Mouse (Mus musculus) embryonic facial prominence, embryonic 15.5 days (tissue): ENCODE results near the gene Gata1. TPM values are rescaled to one million over a fixed set of nuclear protein-coding genes. Genes with fewer than 3 reads are reported as not detected.

Source experiments
- ATAC-seq: fragments of 200-750 bp; cut with Nextera tagmentation; 2 replicates; pipeline ENCODE4 v1.8.0; 2017; ENCODE audit warnings: low read depth, moderate TSS enrichment; ENCODE audit not compliant: insufficient number of reproducible peaks, low FRiP score, low TSS enrichment
- H3K27ac ChIP-seq: fragments of 300-500 bp; sonication (generic); replicated peaks from 2 replicates; pipeline ENCODE4 v1.5.1; 2015; ENCODE audit warnings: mild to moderate bottlenecking, inconsistent platforms
- H3K27me3 ChIP-seq: fragments of 300-500 bp; sonication (generic); 2 replicates; pipeline ENCODE4 v1.6.1; 2015; ENCODE audit warnings: inconsistent platforms
- H3K36me3 ChIP-seq: fragments of 300-500 bp; sonication (generic); 2 replicates; pipeline ENCODE4 v1.6.1; 2015; ENCODE audit warnings: mild to moderate bottlenecking, inconsistent platforms
- H3K4me1 ChIP-seq: fragments of 300-500 bp; sonication (generic); 2 replicates; pipeline ENCODE4 v1.6.1; 2015; ENCODE audit warnings: inconsistent platforms
- H3K4me2 ChIP-seq: fragments of 300-500 bp; sonication (generic); replicated peaks from 2 replicates; pipeline ENCODE4 v1.6.1; 2015; ENCODE audit warnings: mild to moderate bottlenecking, inconsistent platforms
- H3K4me3 ChIP-seq: fragments of 300-500 bp; sonication (generic); replicated peaks from 2 replicates; pipeline ENCODE4 v1.5.1; 2015; ENCODE audit warnings: mild to moderate bottlenecking, inconsistent platforms
- H3K9ac ChIP-seq: fragments of 300-500 bp; sonication (generic); 2 replicates; pipeline ENCODE4 v1.6.1; 2015; ENCODE audit warnings: inconsistent platforms
- H3K9me3 ChIP-seq: fragments of 300-500 bp; sonication (generic); replicated peaks from 2 replicates; pipeline ENCODE4 v1.6.1; 2016; ENCODE audit warnings: inconsistent platforms
- WGBS: fragments of 180-500 bp; shearing (Covaris S2); methylation state at CpG from one replicate; pipeline ENCODE4 v1.1.7; 2015; 5-methylcytosine and 5-hydroxymethylcytosine counted together
- polyA plus RNA-seq: library from polyadenylated mRNA; unstranded; fragments of >200 nt; fragmentation: Nextera tagmentation; extraction: Ambion mirVana; gene quantifications from 2 replicates; pipeline ENCODE4 v1.2.1, GENCODE M21; 2015

Gene Gata1
- polyA plus RNA-seq, 1 experiment from 2014 or later = 1.9 TPM

DNA sequence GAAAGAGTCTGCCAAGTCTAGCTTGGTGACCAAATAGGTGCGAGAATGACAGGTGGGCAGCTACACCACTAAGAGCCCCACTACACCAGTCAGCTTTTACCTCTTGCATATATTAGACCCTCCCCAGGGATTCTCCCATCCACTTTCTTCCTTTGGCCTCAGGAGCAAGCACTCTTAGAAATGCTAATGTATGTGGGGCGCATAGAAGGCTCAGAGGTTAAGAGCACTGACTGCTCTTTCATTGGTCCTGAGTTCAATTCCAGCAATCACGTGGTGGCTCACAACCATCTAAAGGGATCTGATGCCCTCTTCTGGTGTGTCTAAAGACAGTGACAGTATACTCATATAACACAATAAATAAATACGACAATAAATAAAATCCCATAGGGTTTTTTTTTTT is 25.1 kb upstream of the Gata1 start:
- H3K4me2 ChIP-seq = no peak overlapping the region
- H3K27ac ChIP-seq = no peak overlapping the region
- no peaks in the 10 kb centered on the region for H3K4me1 ChIP-seq
- no peaks in the 10 kb centered on the region for H3K36me3 ChIP-seq
- ATAC-seq = no peak
- 65% methylated on average over 4 of the region's 4 CpGs for WGBS
- H3K27me3 ChIP-seq = no peaks in the 10 kb centered on the region
- no peak overlapping the region for H3K9ac ChIP-seq
- H3K4me3 ChIP-seq = no peak overlapping the region
- no peaks in the 10 kb centered on the region for H3K9me3 ChIP-seq

DNA sequence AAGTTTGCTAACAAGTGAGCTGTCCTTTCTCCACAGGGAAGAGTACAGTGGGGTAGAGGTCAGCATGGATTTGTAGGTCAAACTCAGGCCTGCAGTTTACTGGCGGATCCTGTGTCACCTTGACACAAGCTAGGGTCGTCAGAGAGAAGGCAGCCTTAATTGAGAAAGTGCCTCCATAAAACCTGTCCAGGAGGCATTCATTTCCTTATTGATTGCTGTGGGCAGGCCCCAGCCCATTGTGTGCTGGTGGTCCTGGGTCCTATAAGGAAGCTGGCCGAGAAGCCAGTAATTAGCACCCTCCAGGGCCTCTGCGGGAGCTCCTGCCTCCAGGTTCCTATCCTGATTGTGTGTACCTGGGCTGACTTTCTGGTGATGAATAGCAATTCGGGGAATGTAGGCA is 24.1 kb upstream of the Gata1 start:
- no peaks in the 10 kb centered on the region for H3K27me3 ChIP-seq
- H3K4me3 ChIP-seq = no peak overlapping the region
- ATAC-seq = no peak
- no peak overlapping the region for H3K4me2 ChIP-seq
- no peak overlapping the region for H3K27ac ChIP-seq
- H3K36me3 ChIP-seq = no peaks in the 10 kb centered on the region
- no peaks in the 10 kb centered on the region for H3K4me1 ChIP-seq
- WGBS = 24% methylated on average over 5 of the region's 5 CpGs
- H3K9me3 ChIP-seq = no peaks in the 10 kb centered on the region
- H3K9ac ChIP-seq = no peak overlapping the region

DNA sequence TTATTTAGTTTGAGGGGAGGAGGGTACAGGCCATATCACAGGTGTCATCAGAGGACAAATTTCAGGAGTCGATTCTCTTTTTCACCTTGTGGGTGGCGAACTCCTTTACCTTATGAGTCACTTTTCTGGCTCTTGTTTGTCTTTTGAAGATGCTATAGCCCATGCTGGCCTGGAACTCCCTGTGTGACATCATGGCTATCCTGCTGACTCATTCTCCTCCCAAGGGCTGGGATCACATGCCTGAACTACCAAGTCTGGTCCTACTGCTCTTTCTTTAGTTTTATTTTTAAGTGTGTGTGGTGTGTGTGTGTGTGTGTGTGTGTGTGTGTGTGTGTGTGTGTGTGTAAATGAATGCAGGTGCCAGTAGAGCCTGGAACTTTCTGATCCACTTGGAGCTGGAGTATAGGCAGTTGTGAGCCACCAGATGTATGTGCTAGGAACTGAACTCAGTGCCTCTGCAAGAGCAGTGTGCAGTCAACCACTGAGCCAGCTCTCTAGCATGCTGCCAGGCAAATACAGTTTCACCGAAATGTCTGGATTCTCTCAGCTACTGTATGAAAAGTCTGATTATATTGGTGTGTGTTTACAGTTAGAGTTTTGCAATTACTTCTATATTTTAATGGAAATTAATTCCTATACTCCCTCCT is 22.8 kb upstream of the Gata1 start:
- 77% methylated on average over 3 of the region's 3 CpGs for WGBS
- Histone ChIP-seq H3K9me3 (no peaks in the 10 kb centered on the region), H3K9ac (no peak overlapping the region), H3K27ac (no peak overlapping the region), H3K4me2 (no peak overlapping the region), H3K36me3 (no peaks in the 10 kb centered on the region), H3K27me3 (no peaks in the 10 kb centered on the region), H3K4me1 (no peaks in the 10 kb centered on the region), H3K4me3 (no peak overlapping the region)
- ATAC-seq = no peak

DNA sequence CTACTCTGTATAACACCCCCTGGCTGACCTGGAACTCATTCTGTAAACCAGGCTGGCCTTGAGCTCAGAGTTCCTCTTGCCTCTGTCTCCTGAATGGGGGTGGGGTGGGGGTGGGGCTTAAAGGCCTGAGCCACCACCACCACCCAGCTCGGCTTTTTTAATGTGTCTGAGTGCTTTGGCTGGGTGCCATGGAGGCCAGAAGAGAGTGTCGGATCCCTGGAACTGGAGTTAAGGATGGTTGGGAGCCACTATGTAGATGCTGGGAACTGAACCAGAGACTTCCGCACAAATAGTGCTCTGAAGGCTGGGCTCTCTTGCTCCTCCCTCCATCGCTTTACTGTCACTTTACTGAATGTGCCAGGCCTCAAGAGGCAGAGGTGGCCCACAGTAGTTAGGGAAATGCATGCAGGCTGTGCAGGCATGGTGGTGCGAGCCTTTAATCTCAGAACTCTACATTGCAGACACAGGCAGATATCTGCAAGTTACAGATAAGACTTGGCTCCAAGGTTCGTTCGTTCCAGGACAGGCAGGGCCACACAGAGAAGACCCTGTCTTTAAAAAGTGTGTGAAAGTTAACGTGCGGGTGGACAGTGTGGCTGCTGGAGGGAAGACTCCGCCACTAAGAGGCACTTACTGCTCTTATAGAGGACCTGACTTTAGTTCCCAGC is 15.3 kb upstream of the Gata1 start:
- ATAC-seq = no peak
- H3K9me3 ChIP-seq = no peaks in the 10 kb centered on the region
- H3K4me3 ChIP-seq = no peak overlapping the region
- no peak overlapping the region for H3K9ac ChIP-seq
- 71% methylated on average over 10 of the region's 10 CpGs for WGBS
- no peaks in the 10 kb centered on the region for H3K27me3 ChIP-seq
- no peak overlapping the region for H3K27ac ChIP-seq
- H3K36me3 ChIP-seq = no peaks in the 10 kb centered on the region
- no peaks in the 10 kb centered on the region for H3K4me1 ChIP-seq
- no peak overlapping the region for H3K4me2 ChIP-seq

DNA sequence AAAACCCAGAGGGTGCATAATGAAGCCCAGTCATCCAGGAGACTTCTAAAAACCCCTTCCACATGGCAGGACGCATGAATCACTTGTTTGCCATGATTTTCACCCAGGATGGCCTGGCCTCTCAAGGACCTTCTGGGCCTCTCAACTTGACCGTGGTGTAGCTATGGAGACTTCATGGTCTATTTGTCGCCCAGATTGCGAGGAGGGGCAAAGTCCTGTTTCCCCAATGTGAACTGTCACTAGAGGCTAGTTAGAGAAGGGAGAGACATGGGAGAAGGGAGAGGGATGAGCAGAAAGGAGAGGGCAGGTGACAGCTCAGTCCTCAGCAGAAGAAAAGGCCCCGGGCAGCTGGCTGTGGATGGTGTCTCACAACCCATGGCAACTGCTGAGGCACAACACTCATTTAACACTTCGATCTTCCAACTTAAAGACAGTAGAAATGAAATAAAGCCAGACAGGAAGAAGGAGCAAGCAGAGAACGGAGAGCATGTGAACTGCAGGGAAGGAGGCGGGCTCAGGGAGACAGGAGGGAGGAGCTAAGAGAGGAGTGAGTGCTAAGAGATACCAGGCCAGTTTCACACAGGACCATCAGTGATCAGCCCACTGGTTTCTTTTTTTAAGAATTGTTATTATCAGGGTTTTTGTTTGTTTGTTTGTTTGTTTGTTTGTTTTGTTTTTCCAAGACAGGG is 14.7 kb upstream of the Gata1 start:
- no peaks in the 10 kb centered on the region for H3K36me3 ChIP-seq
- H3K4me2 ChIP-seq = no peak overlapping the region
- no peak overlapping the region for H3K4me3 ChIP-seq
- 61% methylated on average over 8 of the region's 8 CpGs for WGBS
- no peak overlapping the region for H3K9ac ChIP-seq
- no peak for ATAC-seq
- no peaks in the 10 kb centered on the region for H3K27me3 ChIP-seq
- H3K9me3 ChIP-seq = no peaks in the 10 kb centered on the region
- H3K27ac ChIP-seq = no peak overlapping the region
- H3K4me1 ChIP-seq = no peaks in the 10 kb centered on the region

DNA sequence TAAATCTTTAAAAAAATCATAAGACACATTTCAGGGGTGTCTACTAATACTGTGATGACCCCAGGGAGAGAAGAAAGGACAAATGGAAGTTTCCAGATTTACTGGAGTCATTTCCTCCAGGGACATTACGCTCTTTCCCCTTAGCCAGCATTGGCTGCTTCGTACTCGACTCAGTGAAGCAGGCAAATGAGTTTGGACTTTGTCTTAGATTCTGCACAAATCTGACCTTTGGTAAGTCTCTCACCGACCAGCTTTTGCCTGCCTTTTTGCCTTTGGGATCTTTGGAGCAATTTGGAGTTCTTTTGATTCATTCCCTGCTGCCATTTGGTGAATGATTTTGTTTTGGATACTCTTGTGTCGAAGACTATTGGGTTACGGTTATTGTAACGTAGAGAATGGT is 3.5 kb upstream of the Gata1 start:
- no peaks in the 10 kb centered on the region for H3K27me3 ChIP-seq
- no peak for ATAC-seq
- WGBS = 88% methylated on average over 7 of the region's 7 CpGs
- H3K4me3 ChIP-seq = no peak overlapping the region
- H3K9me3 ChIP-seq = no peaks in the 10 kb centered on the region
- H3K9ac ChIP-seq = no peak overlapping the region
- no peaks in the 10 kb centered on the region for H3K36me3 ChIP-seq
- no peak overlapping the region for H3K4me2 ChIP-seq
- H3K27ac ChIP-seq = no peak overlapping the region
- H3K4me1 ChIP-seq = no peaks in the 10 kb centered on the region

DNA sequence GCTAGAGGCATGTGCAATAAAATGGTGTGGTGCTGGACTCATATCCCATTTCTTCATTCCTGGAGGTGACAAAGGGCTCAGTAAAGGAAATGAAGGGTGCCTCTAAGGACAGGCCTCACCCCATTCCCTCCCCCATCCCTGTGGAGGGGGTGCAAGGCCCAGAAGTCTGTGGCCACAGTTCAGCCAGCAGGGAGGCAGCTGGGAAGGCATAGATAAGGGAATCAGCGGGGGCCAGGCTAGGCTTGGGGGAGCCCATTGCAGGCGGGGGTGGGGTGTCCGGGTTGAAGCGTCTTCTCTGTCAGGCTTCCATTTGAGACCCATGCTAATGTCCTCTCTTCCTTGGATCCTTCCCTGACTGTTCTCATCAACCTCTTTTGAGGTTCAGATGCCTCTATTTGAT is 6.6 kb downstream of the Gata1 start:
- no peak overlapping the region for H3K4me2 ChIP-seq
- H3K9me3 ChIP-seq = no peaks in the 10 kb centered on the region
- no peaks in the 10 kb centered on the region for H3K4me1 ChIP-seq
- no peak for ATAC-seq
- 61% methylated on average over 4 of the region's 4 CpGs for WGBS
- no peak overlapping the region for H3K9ac ChIP-seq
- H3K4me3 ChIP-seq = no peak overlapping the region
- no peaks in the 10 kb centered on the region for H3K27me3 ChIP-seq
- H3K27ac ChIP-seq = no peak overlapping the region
- no peaks in the 10 kb centered on the region for H3K36me3 ChIP-seq

DNA sequence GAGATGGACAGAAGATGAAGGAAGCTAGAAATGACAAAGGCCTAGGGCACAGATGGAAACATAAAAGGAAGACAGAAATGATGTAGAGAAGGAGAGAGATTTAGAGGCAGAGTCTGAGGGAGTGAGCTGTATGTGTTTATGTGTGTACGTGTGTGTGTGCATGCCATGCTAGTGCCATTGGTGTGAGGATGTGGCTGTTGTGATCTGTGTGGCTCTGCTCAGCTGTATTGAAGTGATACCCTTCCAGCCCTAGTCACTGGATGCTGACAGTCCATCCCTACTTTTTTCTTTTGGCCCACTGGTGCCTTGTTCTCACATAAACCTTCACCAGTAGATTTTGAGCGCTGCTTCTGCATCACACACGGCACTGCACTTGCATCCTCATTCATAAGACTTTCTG is 9.0 kb downstream of the Gata1 start:
- Histone ChIP-seq H3K4me3 (no peak overlapping the region), H3K4me1 (no peaks in the 10 kb centered on the region), H3K36me3 (no peaks in the 10 kb centered on the region), H3K4me2 (no peak overlapping the region), H3K9me3 (no peaks in the 10 kb centered on the region), H3K27ac (no peak overlapping the region), H3K27me3 (no peaks in the 10 kb centered on the region), H3K9ac (no peak overlapping the region)
- ATAC-seq = no peak
- 77% methylated on average over 3 of the region's 3 CpGs for WGBS

DNA sequence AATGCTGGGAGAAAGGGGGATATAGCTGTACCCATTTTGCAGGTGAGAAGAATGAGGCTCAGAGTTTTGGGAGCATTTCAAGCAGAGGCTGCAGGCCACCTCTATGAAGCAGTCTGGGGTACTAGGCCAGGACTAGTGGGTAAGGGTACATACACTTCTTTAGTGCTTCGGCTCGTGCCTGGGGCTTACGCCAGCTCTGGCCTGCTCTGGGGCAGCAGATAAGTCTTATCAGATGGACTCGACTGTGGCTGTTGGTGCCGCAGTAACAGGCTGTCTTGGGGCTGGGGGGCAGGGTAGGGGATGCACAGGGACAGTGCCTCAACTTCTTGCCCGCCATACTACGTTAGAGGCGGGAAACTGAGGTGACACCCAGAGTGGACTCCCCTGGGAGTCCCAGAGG is 9.6 kb downstream of the Gata1 start:
- Histone ChIP-seq H3K4me3 (no peak overlapping the region), H3K4me1 (no peaks in the 10 kb centered on the region), H3K27me3 (no peaks in the 10 kb centered on the region), H3K9me3 (no peaks in the 10 kb centered on the region), H3K4me2 (no peak overlapping the region), H3K9ac (no peak overlapping the region), H3K27ac (no peak overlapping the region), H3K36me3 (no peaks in the 10 kb centered on the region)
- WGBS = 82% methylated on average over 8 of the region's 8 CpGs
- no peak for ATAC-seq

DNA sequence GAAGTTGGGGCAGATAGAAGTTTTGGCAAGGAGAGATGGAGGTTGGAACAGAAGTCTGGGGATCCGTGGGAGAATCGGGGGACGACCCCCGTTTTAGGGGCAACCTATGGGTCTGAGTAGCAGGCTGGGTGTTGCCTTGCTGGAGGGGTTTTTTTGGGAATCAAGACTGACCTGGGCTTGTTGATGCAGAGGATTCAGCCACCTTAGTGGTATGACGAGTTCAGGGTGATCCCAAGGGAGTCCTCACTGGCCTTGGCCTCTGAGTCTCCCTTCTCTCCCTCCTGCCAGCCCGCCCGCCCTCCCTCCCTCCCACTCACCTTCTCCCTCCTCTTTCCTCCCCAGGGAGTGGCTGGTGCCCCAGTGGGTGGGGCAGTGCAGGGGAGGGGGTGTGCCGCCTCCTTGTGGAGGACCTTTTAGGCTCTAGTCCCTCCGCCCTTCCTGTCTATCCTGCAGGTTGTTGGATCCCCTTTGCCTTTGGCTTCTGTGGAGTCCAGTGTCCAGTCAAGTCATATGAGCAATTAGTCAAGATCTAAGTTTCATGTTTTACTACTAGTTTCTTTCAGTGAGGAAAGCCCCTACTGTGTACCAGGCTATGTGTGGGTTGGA is 10.2 kb downstream of the Gata1 start:
- no peak for ATAC-seq
- H3K27ac ChIP-seq = no peak overlapping the region
- no peak overlapping the region for H3K9ac ChIP-seq
- no peaks in the 10 kb centered on the region for H3K9me3 ChIP-seq
- WGBS = 79% methylated on average over 7 of the region's 9 CpGs
- H3K27me3 ChIP-seq = no peaks in the 10 kb centered on the region
- H3K4me3 ChIP-seq = no peak overlapping the region
- no peaks in the 10 kb centered on the region for H3K36me3 ChIP-seq
- H3K4me1 ChIP-seq = no peaks in the 10 kb centered on the region
- H3K4me2 ChIP-seq = no peak overlapping the region

DNA sequence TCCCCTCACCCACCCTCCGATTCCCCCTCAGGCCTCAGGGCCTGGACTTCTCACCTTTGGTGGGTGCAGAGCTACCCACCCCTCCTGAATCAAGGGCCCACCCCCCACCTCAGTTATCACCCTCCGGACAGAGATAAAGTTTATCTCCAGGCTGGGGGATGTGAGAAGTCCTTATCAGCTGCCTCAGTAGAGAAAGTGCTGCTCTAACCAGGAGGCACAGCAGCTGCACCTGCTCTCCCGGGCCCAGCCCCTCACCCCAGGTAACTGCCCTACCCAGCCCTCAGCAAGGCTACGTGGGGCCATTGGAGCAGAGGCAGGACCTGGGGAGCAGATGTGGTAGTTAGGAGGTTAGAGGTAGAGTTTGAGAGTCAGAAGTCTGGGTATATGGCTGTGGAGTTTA is 11.7 kb downstream of the Gata1 start:
- Histone ChIP-seq H3K4me1 (no peaks in the 10 kb centered on the region), H3K27me3 (no peaks in the 10 kb centered on the region), H3K36me3 (no peaks in the 10 kb centered on the region), H3K27ac (no peak overlapping the region), H3K4me2 (no peak overlapping the region), H3K9me3 (no peaks in the 10 kb centered on the region), H3K4me3 (no peak overlapping the region), H3K9ac (no peak overlapping the region)
- ATAC-seq = no peak
- WGBS = 62% methylated on average over 4 of the region's 4 CpGs
